Mouse (Mus musculus): ENCODE results near the gene Shb.

Shb gene

GRCm38 (mm10) chr4:45503816-45504215 is 28.5 kb downstream of the Shb start:
- peak; percentile 9 for DNase-seq

- no peak for DNase-seq
These were observed 28.9 kb downstream of the Shb start for GRCm38 (mm10) chr4:45503380-45503779.

- DNase-seq, result no peak
These were observed 30.3 kb downstream of the Shb start for GRCm38 (mm10) chr4:45502002-45502401.

- DNase-seq, result no peak
These were observed 31.9 kb downstream of the Shb start for GRCm38 (mm10) chr4:45500381-45500780.

GRCm38 (mm10) chr4:45499556-45499955 is 32.7 kb downstream of the Shb start:
- DNase-seq, result no peak

GRCm38 (mm10) chr4:45499081-45499480 is 33.2 kb downstream of the Shb start:
- no peak for DNase-seq

GRCm38 (mm10) chr4:45498345-45498744 is 33.9 kb downstream of the Shb start:
- DNase-seq, result no peak

GRCm38 (mm10) chr4:45497282-45497681 is 35.0 kb downstream of the Shb start:
- DNase-seq, result no peak

GRCm38 (mm10) chr4:45495531-45496201 is 36.6 kb downstream of the Shb start:
- no peak for DNase-seq

GRCm38 (mm10) chr4:45493786-45494400 is 38.4 kb downstream of the Shb start:
- DNase-seq, result no peak

GRCm38 (mm10) chr4:45493118-45493517 is 39.2 kb downstream of the Shb start:
- DNase-seq, result no peak

GRCm38 (mm10) chr4:45492681-45493081 is 39.6 kb downstream of the Shb start:
- no peak for DNase-seq

- DNase-seq, result no peak
These were observed 40.3 kb downstream of the Shb start for GRCm38 (mm10) chr4:45491685-45492601.

- no peak for DNase-seq
These were observed 41.1 kb downstream of the Shb start for GRCm38 (mm10) chr4:45491119-45491679.

GRCm38 (mm10) chr4:45490036-45490752 is 42.1 kb downstream of the Shb start:
- no peak for DNase-seq

- peak; percentile 23 for DNase-seq
These were observed 42.9 kb downstream of the Shb start for GRCm38 (mm10) chr4:45489141-45490035.

GRCm38 (mm10) chr4:45487681-45488081 is 44.6 kb downstream of the Shb start:
- no peak for DNase-seq

- no peak for DNase-seq
These were observed 47.2 kb downstream of the Shb start for GRCm38 (mm10) chr4:45485024-45485423.

GRCm38 (mm10) chr4:45483271-45484245 is 48.7 kb downstream of the Shb start:
- DNase-seq, result no peak

- DNase-seq, result no peak
These were observed 50.0 kb downstream of the Shb start for GRCm38 (mm10) chr4:45482271-45482670.

Measured in cerebellum, adult 8-10 months (tissue).